Mouse (Mus musculus): ENCODE measurements around the gene Akirin2. TPM values are rescaled to one million over a fixed set of nuclear protein-coding genes. Genes with fewer than 3 reads are reported as not detected.
"Not testable (repeated sequence)": the region's sequence is repeated elsewhere in the genome, so short reads cannot be mapped to it uniquely, and the experiment has no call there.

The Akirin2 gene
- polyA plus RNA-seq, 1 experiment from 2014 or later = 56.5 TPM

- Histone ChIP-seq H3K36me3 (no peaks in the 10 kb centered on the region), H3K9ac (no peak overlapping the region), H3K27me3 (no peaks in the 10 kb centered on the region), H3K4me2 (replicated peaks) (no peak overlapping the region), H3K27ac (replicated peaks) (no peak overlapping the region), H3K4me1 (peaks cover 6% of the 10 kb centered on the region; the same call in 1 of the 2 replicates), H3K9me3 (replicated peaks) (no peaks in the 10 kb centered on the region), H3K4me3 (replicated peaks) (no peak overlapping the region)
- no peak for ATAC-seq (ENCODE audit: insufficient number of reproducible peaks, low FRiP score, low TSS enrichment, low read depth)
- WGBS = 51% methylated on average over 1 of the region's 1 CpGs
Measured at GRCm38 (mm10) chr4:34554596-34554995, 3.9 kb downstream of the Akirin2 start.

GRCm38 (mm10) chr4:34555604-34556003, 4.9 kb downstream of the Akirin2 start:
- ATAC-seq (ENCODE audit: insufficient number of reproducible peaks, low FRiP score, low TSS enrichment, low read depth) = no peak
- 98% methylated on average over 3 of the region's 3 CpGs for WGBS

GRCm38 (mm10) chr4:34556183-34556582, 5.4 kb downstream of the Akirin2 start:
- Histone ChIP-seq H3K4me1 (peaks cover 6% of the 10 kb centered on the region; the same call in 1 of the 2 replicates), H3K27me3 (no peaks in the 10 kb centered on the region), H3K27ac (replicated peaks) (no peak overlapping the region), H3K4me3 (replicated peaks) (no peak overlapping the region), H3K4me2 (replicated peaks) (no peak overlapping the region), H3K9ac (no peak overlapping the region), H3K9me3 (replicated peaks) (no peaks in the 10 kb centered on the region), H3K36me3 (no peaks in the 10 kb centered on the region)
- ATAC-seq (ENCODE audit: insufficient number of reproducible peaks, low FRiP score, low TSS enrichment, low read depth) = no peak

More at GRCm38 (mm10) chr4:34555604-34556003, 4.9 kb downstream of the Akirin2 start:
- H3K27ac ChIP-seq (replicated peaks) = no peak overlapping the region
- H3K9me3 ChIP-seq (replicated peaks) = no peaks in the 10 kb centered on the region
- no peaks in the 10 kb centered on the region for H3K36me3 ChIP-seq
- H3K9ac ChIP-seq = no peak overlapping the region
- H3K27me3 ChIP-seq = no peaks in the 10 kb centered on the region
- peaks cover 6% of the 10 kb centered on the region; the same call in 1 of the 2 replicates for H3K4me1 ChIP-seq
- H3K4me2 ChIP-seq (replicated peaks) = no peak overlapping the region
- no peak overlapping the region for H3K4me3 ChIP-seq (replicated peaks)

- H3K4me1 ChIP-seq = no peaks in the 10 kb centered on the region
- no peak overlapping the region for H3K9ac ChIP-seq
- H3K4me3 ChIP-seq (replicated peaks) = no peak overlapping the region
- no peak for ATAC-seq (ENCODE audit: insufficient number of reproducible peaks, low FRiP score, low TSS enrichment, low read depth)
- H3K4me2 ChIP-seq (replicated peaks) = no peak overlapping the region
- H3K36me3 ChIP-seq = peaks cover 7% of the 10 kb centered on the region; the same call in 1 of the 2 replicates
- H3K9me3 ChIP-seq (replicated peaks) = no peaks in the 10 kb centered on the region
- 52% methylated on average over 4 of the region's 4 CpGs for WGBS
- no peak overlapping the region for H3K27ac ChIP-seq (replicated peaks)
- H3K27me3 ChIP-seq = no peaks in the 10 kb centered on the region
Measured at GRCm38 (mm10) chr4:34560971-34561370, 10.2 kb downstream of the Akirin2 start.

- Histone ChIP-seq H3K9me3 (replicated peaks) (no peaks in the 10 kb centered on the region), H3K4me1 (no peaks in the 10 kb centered on the region), H3K27ac (replicated peaks) (no peak overlapping the region), H3K4me3 (replicated peaks) (no peak overlapping the region), H3K36me3 (peaks cover 43% of the 10 kb centered on the region), H3K9ac (no peak overlapping the region), H3K27me3 (no peaks in the 10 kb centered on the region), H3K4me2 (replicated peaks) (no peak overlapping the region)
- WGBS = 86% methylated on average over 6 of the region's 6 CpGs
- ATAC-seq (ENCODE audit: insufficient number of reproducible peaks, low FRiP score, low TSS enrichment, low read depth) = no peak
Measured at GRCm38 (mm10) chr4:34566226-34566625, 15.5 kb downstream of the Akirin2 start.

- no peak for ATAC-seq (ENCODE audit: insufficient number of reproducible peaks, low FRiP score, low TSS enrichment, low read depth)
- H3K4me3 ChIP-seq (replicated peaks) = no peak overlapping the region
- 49% methylated on average over 2 of the region's 2 CpGs for WGBS
- no peak overlapping the region for H3K9ac ChIP-seq
- no peaks in the 10 kb centered on the region for H3K4me1 ChIP-seq
- H3K4me2 ChIP-seq (replicated peaks) = no peak overlapping the region
- H3K27me3 ChIP-seq = no peaks in the 10 kb centered on the region
- H3K9me3 ChIP-seq (replicated peaks) = no peaks in the 10 kb centered on the region
- peaks cover 73% of the 10 kb centered on the region for H3K36me3 ChIP-seq
- no peak overlapping the region for H3K27ac ChIP-seq (replicated peaks)
Measured at GRCm38 (mm10) chr4:34572876-34573275, 22.1 kb downstream of the Akirin2 start.

GRCm38 (mm10) chr4:34577028-34577427, 26.3 kb downstream of the Akirin2 start:
- Histone ChIP-seq H3K9ac (no peak overlapping the region), H3K27ac (replicated peaks) (no peak overlapping the region), H3K4me2 (replicated peaks) (no peak overlapping the region), H3K9me3 (replicated peaks) (no peaks in the 10 kb centered on the region), H3K4me3 (replicated peaks) (no peak overlapping the region), H3K27me3 (no peaks in the 10 kb centered on the region), H3K4me1 (no peaks in the 10 kb centered on the region), H3K36me3 (peaks cover 79% of the 10 kb centered on the region)
- WGBS = 89% methylated on average over 2 of the region's 2 CpGs
- no peak for ATAC-seq (ENCODE audit: insufficient number of reproducible peaks, low FRiP score, low TSS enrichment, low read depth)

GRCm38 (mm10) chr4:34579215-34579614, 28.5 kb downstream of the Akirin2 start:
- H3K4me3 ChIP-seq (replicated peaks) = no peak overlapping the region
- H3K4me1 ChIP-seq = no peaks in the 10 kb centered on the region
- H3K9me3 ChIP-seq (replicated peaks) = no peaks in the 10 kb centered on the region
- no peaks in the 10 kb centered on the region for H3K27me3 ChIP-seq
- no peak overlapping the region for H3K9ac ChIP-seq
- no peak overlapping the region for H3K4me2 ChIP-seq (replicated peaks)
- 63% methylated on average over 1 of the region's 1 CpGs for WGBS
- no peak overlapping the region for H3K27ac ChIP-seq (replicated peaks)
- H3K36me3 ChIP-seq = peaks cover 78% of the 10 kb centered on the region
- no peak for ATAC-seq (ENCODE audit: insufficient number of reproducible peaks, low FRiP score, low TSS enrichment, low read depth)

GRCm38 (mm10) chr4:34581489-34581888, 30.8 kb downstream of the Akirin2 start:
- H3K4me3 ChIP-seq (replicated peaks); ATAC-seq (ENCODE audit: insufficient number of reproducible peaks, low FRiP score, low TSS enrichment, low read depth); H3K27ac ChIP-seq (replicated peaks); H3K4me2 ChIP-seq (replicated peaks); H3K9me3 ChIP-seq (replicated peaks); H3K4me1 ChIP-seq; H3K9ac ChIP-seq; H3K27me3 ChIP-seq: not testable (repeated sequence)
- WGBS = 82% methylated on average over 1 of the region's 1 CpGs
- peaks cover 60% of the 10 kb centered on the region for H3K36me3 ChIP-seq

- WGBS = 70% methylated on average over 7 of the region's 7 CpGs
- no peaks in the 10 kb centered on the region for H3K9me3 ChIP-seq (replicated peaks)
- no peak overlapping the region for H3K4me2 ChIP-seq (replicated peaks)
- no peaks in the 10 kb centered on the region for H3K4me1 ChIP-seq
- H3K36me3 ChIP-seq = peaks cover 57% of the 10 kb centered on the region
- H3K4me3 ChIP-seq (replicated peaks) = no peak overlapping the region
- H3K9ac ChIP-seq = no peak overlapping the region
- no peak for ATAC-seq (ENCODE audit: insufficient number of reproducible peaks, low FRiP score, low TSS enrichment, low read depth)
- H3K27ac ChIP-seq (replicated peaks) = no peak overlapping the region
- H3K27me3 ChIP-seq = no peaks in the 10 kb centered on the region
Measured at GRCm38 (mm10) chr4:34581990-34582389, 31.3 kb downstream of the Akirin2 start.

- H3K4me2 ChIP-seq (replicated peaks) = no peak overlapping the region
- WGBS = 64% methylated on average over 5 of the region's 5 CpGs
Measured at GRCm38 (mm10) chr4:34582476-34582875, 31.7 kb downstream of the Akirin2 start.

GRCm38 (mm10) chr4:34583427-34583826, 32.7 kb downstream of the Akirin2 start:
- Histone ChIP-seq H3K27me3 (no peaks in the 10 kb centered on the region), H3K9ac (no peak overlapping the region), H3K36me3 (peaks cover 50% of the 10 kb centered on the region), H3K4me2 (replicated peaks) (no peak overlapping the region), H3K9me3 (replicated peaks) (no peaks in the 10 kb centered on the region), H3K4me1 (no peaks in the 10 kb centered on the region), H3K27ac (replicated peaks) (no peak overlapping the region), H3K4me3 (replicated peaks) (no peak overlapping the region)
- WGBS = 91% methylated on average over 3 of the region's 3 CpGs
- ATAC-seq (ENCODE audit: insufficient number of reproducible peaks, low FRiP score, low TSS enrichment, low read depth) = no peak

More at GRCm38 (mm10) chr4:34582476-34582875, 31.7 kb downstream of the Akirin2 start:
- Histone ChIP-seq H3K36me3 (peaks cover 57% of the 10 kb centered on the region), H3K9me3 (replicated peaks) (no peaks in the 10 kb centered on the region), H3K9ac (no peak overlapping the region), H3K27ac (replicated peaks) (no peak overlapping the region), H3K4me1 (no peaks in the 10 kb centered on the region), H3K4me3 (replicated peaks) (no peak overlapping the region), H3K27me3 (no peaks in the 10 kb centered on the region)
- ATAC-seq (ENCODE audit: insufficient number of reproducible peaks, low FRiP score, low TSS enrichment, low read depth) = no peak
